Mouse (Mus musculus) embryonic facial prominence, embryonic 14.5 days (tissue): ENCODE measurements at regions not wholly inside any gene's neighbourhood (a gene's known extent, or its start where the extent isn't known, plus 50 kb on each side); places are given as distances from the start of the nearest gene placed in this dataset.

Experiments
- ATAC-seq: fragments of 200-750 bp; cut with Nextera tagmentation; 2 replicates; pipeline ENCODE4 v1.8.0; 2017; ENCODE audit warnings: low read depth, moderate number of reproducible peaks, moderate TSS enrichment
- DNase-seq: peaks from one replicate; pipeline ENCODE4 v3.0.0-alpha.2; 2015; ENCODE audit warnings: low spot score
- H3K27ac ChIP-seq: fragments of 300-500 bp; sonication (generic); replicated peaks from 2 replicates; pipeline ENCODE4 v1.5.1; 2014; ENCODE audit warnings: low read depth, mild to moderate bottlenecking, low read length, moderate library complexity
- H3K27me3 ChIP-seq: fragments of 300-500 bp; sonication (generic); replicated peaks from 2 replicates; pipeline ENCODE4 v1.6.1; 2014; ENCODE audit warnings: low read length; ENCODE audit not compliant: control insufficient read depth, insufficient read depth
- H3K36me3 ChIP-seq: fragments of 300-500 bp; sonication (generic); 2 replicates; pipeline ENCODE4 v1.6.1; 2014; ENCODE audit warnings: low read length, mixed read lengths; ENCODE audit not compliant: control insufficient read depth, insufficient read depth
- H3K4me1 ChIP-seq: fragments of 300-500 bp; sonication (generic); 2 replicates; pipeline ENCODE4 v1.6.1; 2014; ENCODE audit warnings: antibody characterized with exemption, low read length; ENCODE audit not compliant: control insufficient read depth, insufficient read depth
- H3K4me2 ChIP-seq: fragments of 300-500 bp; sonication (generic); 2 replicates; pipeline ENCODE4 v1.6.1; 2014; ENCODE audit warnings: low read depth, mild to moderate bottlenecking, low read length, moderate library complexity, mixed read lengths
- H3K4me3 ChIP-seq: fragments of 300-500 bp; sonication (generic); 2 replicates; pipeline ENCODE4 v1.5.1; 2014; ENCODE audit warnings: low read depth, mild to moderate bottlenecking, low read length
- H3K9ac ChIP-seq: fragments of 300-500 bp; sonication (generic); 2 replicates; pipeline ENCODE4 v1.6.1; 2014; ENCODE audit warnings: low read depth, mild to moderate bottlenecking, low read length, moderate library complexity, mixed read lengths
- H3K9me3 ChIP-seq: fragments of 300-500 bp; sonication (generic); 2 replicates; pipeline ENCODE4 v1.6.1; 2016; ENCODE audit warnings: low read length; ENCODE audit not compliant: control insufficient read depth
- WGBS: fragments of 180-500 bp; shearing (Covaris S2); extraction: QIAGEN DNeasy Blood & Tissue Kit; methylation state at CpG from one replicate; pipeline ENCODE4 v1.1.7; 2014; 5-methylcytosine and 5-hydroxymethylcytosine counted together

DNA sequence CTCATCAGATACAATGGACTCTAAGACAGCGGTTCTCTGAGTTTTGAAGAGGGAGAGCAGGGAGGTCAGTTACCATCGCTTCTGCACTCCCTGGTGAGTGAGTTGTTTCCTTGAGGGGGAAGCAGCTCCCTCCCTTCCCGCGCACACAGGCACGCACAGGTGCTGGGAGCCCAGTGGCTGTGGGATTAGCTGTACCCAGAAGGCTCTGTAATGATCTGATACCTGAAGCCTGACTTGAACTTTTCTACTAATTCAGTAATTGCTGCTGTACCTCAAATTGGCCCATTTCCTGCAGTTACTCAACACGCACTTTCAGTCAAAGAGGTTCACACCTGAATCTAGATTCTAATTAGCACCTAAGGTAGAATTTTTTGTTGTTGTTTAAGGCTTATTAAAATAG, 158.6 kb downstream of the Sox2 start:
- no peak overlapping the region for H3K4me3 ChIP-seq
- WGBS: 6% methylated on average over 6 of the region's 6 CpGs
- H3K9ac ChIP-seq: no peak overlapping the region
- no peaks in the 10 kb centered on the region for H3K27me3 ChIP-seq
- peaks cover 3% of the 10 kb centered on the region; the same call in 1 of the 2 replicates for H3K4me1 ChIP-seq
- no peaks in the 10 kb centered on the region for H3K36me3 ChIP-seq
- H3K4me2 ChIP-seq: no peak overlapping the region
- no peaks in the 10 kb centered on the region for H3K9me3 ChIP-seq
- H3K27ac ChIP-seq: no peak overlapping the region
- DNase-seq (peak; percentile 75), ATAC-seq (peak; percentile 87)

DNA sequence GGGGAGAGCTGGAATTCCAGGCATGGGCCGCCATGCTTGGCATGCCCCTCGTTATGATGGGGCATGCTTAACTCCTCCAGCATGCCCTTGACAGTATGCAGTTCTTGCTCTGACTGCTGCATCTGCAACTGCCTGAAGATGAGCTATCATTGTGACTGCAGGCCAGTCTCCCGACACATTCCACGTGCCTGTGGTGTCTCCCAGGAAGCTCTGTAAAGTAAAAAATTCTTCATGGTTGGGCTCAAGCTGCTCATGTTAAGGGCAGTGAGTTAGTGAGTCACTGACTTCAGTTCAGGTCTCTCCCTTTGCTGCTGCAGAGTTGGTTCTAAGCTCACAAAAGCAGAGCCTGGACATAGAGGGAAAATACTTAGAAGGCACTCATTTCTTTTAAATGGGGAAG, 161.5 kb downstream of the Sox2 start:
- Histone ChIP-seq H3K4me2 (no peak overlapping the region), H3K9ac (no peak overlapping the region), H3K4me3 (no peak overlapping the region), H3K27me3 (no peaks in the 10 kb centered on the region), H3K4me1 (peaks cover 3% of the 10 kb centered on the region; the same call in 1 of the 2 replicates), H3K27ac (no peak overlapping the region), H3K36me3 (no peaks in the 10 kb centered on the region), H3K9me3 (no peaks in the 10 kb centered on the region)
- WGBS: 57% methylated on average over 4 of the region's 4 CpGs
- no peak for ATAC-seq
- DNase-seq: no peak

- Histone ChIP-seq H3K9me3 (no peaks in the 10 kb centered on the region), H3K4me3 (no peak overlapping the region), H3K27me3 (no peaks in the 10 kb centered on the region), H3K4me2 (no peak overlapping the region), H3K36me3 (no peaks in the 10 kb centered on the region), H3K9ac (no peak overlapping the region), H3K4me1 (peaks cover 3% of the 10 kb centered on the region; the same call in 1 of the 2 replicates), H3K27ac (no peak overlapping the region)
- DNase-seq (peak; percentile 34), ATAC-seq (peak; percentile 42; the same call in 1 of the 2 replicates)
- 54% methylated on average over 9 of the region's 9 CpGs for WGBS
Observed at GRCm38 (mm10) chr3:34813046-34813625, 162.9 kb downstream of the Sox2 start.

DNA sequence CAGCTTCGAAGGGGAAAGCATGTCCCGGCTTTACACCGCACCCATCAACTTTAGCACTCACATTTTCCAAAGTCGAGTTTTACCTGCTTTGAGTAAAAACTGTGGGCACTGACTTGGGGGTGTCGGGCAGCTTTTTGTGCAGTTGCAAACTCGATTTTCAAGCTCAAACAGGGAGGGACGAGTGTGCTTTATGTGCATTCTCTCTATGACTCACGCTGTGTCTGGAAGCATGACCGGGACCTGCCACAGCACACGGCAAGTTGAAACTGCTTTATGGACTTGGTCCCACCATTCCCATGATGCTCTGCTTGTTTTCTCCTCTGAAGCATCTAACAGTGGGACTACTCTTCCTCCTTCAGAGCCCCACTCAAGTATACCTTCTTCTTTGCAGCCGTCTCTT, 174.8 kb downstream of the Sox2 start:
- 81% methylated on average over 11 of the region's 11 CpGs for WGBS
- no peak overlapping the region for H3K27ac ChIP-seq
- ATAC-seq (peak; percentile 44; the same call in 1 of the 2 replicates), DNase-seq (peak; percentile 60)
- no peak overlapping the region for H3K4me3 ChIP-seq
- no peaks in the 10 kb centered on the region for H3K27me3 ChIP-seq
- no peaks in the 10 kb centered on the region for H3K4me1 ChIP-seq
- no peaks in the 10 kb centered on the region for H3K36me3 ChIP-seq
- H3K9me3 ChIP-seq: no peaks in the 10 kb centered on the region
- no peak overlapping the region for H3K9ac ChIP-seq
- H3K4me2 ChIP-seq: no peak overlapping the region

DNA sequence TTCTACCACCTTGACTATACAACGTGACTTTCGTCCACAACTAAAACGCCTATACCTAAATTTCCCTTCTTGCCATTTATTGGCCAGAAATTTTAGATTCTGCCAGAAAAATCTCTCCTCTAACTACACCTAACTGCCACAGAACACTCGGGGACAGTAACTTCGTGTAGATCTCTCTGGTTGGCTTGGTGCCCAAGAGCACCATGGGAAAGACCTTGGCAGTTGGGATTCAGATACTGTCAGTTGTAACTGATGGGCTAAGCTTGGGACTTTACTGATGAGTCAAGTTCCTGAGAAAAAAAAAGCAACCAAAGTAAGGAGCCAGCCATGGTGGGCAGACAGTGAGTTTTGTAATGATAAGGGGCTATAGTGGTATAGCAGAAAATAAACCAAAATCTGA, 176.2 kb downstream of the Sox2 start:
- no peak overlapping the region for H3K27ac ChIP-seq
- no peak overlapping the region for H3K4me3 ChIP-seq
- no peak overlapping the region for H3K9ac ChIP-seq
- no peaks in the 10 kb centered on the region for H3K9me3 ChIP-seq
- ATAC-seq (no peak), DNase-seq (no peak)
- no peaks in the 10 kb centered on the region for H3K36me3 ChIP-seq
- no peaks in the 10 kb centered on the region for H3K27me3 ChIP-seq
- no peaks in the 10 kb centered on the region for H3K4me1 ChIP-seq
- no peak overlapping the region for H3K4me2 ChIP-seq
- WGBS: 86% methylated on average over 5 of the region's 5 CpGs

DNA sequence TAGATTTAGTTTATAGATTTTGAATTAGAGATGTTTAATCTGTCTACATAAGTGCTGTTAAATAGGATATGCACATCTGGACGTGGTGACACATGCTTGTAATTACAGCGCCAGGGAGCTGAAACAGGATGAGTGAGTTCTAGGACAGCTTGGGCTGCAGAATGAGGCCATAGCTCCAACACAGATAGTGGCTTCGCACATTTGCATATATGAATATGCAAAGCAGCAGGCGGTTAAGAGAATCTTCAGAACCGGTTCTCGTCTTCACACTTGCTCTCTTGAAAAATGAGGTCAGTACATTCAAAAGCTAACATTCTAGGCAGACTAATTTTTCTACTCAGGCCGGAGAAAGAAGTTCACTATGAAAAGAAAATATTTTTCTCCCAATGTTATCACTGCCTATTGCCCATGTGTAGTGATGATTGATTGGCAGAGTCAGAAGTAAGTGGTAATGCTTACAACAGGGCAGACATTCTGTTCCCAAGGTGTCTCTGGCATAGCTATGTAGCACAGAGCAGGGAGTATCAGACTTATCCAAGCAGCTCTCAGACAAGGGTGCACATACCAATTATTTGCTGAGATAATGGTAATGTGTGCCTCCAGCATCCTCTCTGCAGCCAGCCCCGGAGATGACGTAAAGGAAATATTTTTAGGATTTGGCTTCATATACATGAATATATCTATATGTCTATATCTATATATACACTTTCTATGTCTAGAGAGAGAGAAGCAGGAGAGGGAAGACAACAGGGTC, 178.4 kb downstream of the Sox2 start:
- Histone ChIP-seq H3K36me3 (no peaks in the 10 kb centered on the region), H3K27me3 (no peaks in the 10 kb centered on the region; the same call in 1 of the 2 replicates), H3K9ac (no peak overlapping the region), H3K4me3 (no peak overlapping the region), H3K9me3 (no peaks in the 10 kb centered on the region), H3K4me1 (no peaks in the 10 kb centered on the region), H3K4me2 (no peak overlapping the region), H3K27ac (no peak overlapping the region)
- ATAC-seq (no peak), DNase-seq (no peak)
- 56% methylated on average over 9 of the region's 9 CpGs for WGBS

- no peaks in the 10 kb centered on the region; the same call in 1 of the 2 replicates for H3K27me3 ChIP-seq
- 0 out of 2 replicates have a peak, but pooled peaks cover 4% of the 10 kb centered on the region for H3K4me1 ChIP-seq
- ATAC-seq (peak; percentile 58), DNase-seq (peak; percentile 68)
- no peak overlapping the region for H3K4me2 ChIP-seq
- H3K27ac ChIP-seq: no peak overlapping the region
- H3K36me3 ChIP-seq: no peaks in the 10 kb centered on the region
- 53% methylated on average over 8 of the region's 8 CpGs for WGBS
- no peak overlapping the region for H3K9ac ChIP-seq
- no peaks in the 10 kb centered on the region for H3K9me3 ChIP-seq
- H3K4me3 ChIP-seq: no peak overlapping the region
Observed at GRCm38 (mm10) chr3:34836741-34837267, 186.6 kb downstream of the Sox2 start.

- DNase-seq (peak; percentile 47), ATAC-seq (peak; percentile 68; the same call in 1 of the 2 replicates)
- H3K4me3 ChIP-seq: no peak overlapping the region
- H3K4me1 ChIP-seq: 0 out of 2 replicates have a peak, but pooled peaks cover 4% of the 10 kb centered on the region
- no peaks in the 10 kb centered on the region; the same call in 1 of the 2 replicates for H3K27me3 ChIP-seq
- H3K9me3 ChIP-seq: no peaks in the 10 kb centered on the region
- peak overlapping the region; percentile 9; the same call in 1 of the 2 replicates for H3K4me2 ChIP-seq
- H3K36me3 ChIP-seq: no peaks in the 10 kb centered on the region
- no peak overlapping the region for H3K27ac ChIP-seq
- H3K9ac ChIP-seq: no peak overlapping the region
- WGBS: 44% methylated on average over 11 of the region's 11 CpGs
Observed at GRCm38 (mm10) chr3:34837644-34838332, 187.6 kb downstream of the Sox2 start.
